Mouse (Mus musculus): ENCODE results near the gene Ano2.
A peak's percentile ranks its signal among the peaks of the same experiment; 100 is the strongest.

Gene Ano2

DNA sequence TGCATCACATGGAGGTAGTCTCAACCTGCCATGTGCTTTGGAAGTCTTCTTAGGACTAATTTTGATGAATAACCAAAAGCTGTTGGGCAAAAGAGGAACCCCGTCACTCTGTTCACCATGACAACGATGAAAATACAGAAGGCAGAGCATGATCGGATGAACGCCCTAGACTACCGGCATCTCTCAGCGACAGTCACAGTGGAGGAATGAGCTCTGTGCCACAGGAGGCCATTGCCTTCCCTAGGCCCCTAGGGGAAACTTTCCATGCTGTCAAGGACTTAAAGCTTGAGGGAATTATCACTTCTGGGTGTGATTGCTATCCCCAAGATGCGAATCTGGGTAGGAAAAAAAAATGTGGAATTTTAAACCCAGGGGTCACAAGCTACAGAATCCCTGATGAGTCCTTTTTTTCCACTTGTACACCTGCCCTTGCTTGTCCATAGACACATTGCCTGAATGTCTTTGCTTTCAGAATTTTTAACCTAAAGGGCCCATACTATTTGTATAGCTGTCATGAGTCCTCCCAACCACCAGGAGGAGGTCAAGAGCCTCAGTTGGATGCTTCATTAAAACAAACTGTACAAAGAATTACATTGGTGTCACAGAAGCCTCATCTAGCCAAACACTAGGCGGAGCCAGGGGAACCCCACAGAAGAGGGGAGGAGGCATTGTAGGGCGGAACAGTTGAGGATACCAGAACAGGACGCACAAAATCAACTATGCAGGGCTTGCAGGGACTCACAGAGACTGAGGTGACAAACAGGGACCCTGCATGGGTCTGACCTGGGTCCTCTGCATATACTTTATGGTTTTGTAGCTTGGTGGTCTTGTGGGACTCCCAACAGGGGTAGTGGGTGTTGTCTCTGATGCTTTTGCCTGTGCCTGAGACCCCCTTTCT lies 53.2 kb downstream of the Ano2 start:
- DNase-seq (ENCODE audit: inconsistent ontology term) = no peak

DNA sequence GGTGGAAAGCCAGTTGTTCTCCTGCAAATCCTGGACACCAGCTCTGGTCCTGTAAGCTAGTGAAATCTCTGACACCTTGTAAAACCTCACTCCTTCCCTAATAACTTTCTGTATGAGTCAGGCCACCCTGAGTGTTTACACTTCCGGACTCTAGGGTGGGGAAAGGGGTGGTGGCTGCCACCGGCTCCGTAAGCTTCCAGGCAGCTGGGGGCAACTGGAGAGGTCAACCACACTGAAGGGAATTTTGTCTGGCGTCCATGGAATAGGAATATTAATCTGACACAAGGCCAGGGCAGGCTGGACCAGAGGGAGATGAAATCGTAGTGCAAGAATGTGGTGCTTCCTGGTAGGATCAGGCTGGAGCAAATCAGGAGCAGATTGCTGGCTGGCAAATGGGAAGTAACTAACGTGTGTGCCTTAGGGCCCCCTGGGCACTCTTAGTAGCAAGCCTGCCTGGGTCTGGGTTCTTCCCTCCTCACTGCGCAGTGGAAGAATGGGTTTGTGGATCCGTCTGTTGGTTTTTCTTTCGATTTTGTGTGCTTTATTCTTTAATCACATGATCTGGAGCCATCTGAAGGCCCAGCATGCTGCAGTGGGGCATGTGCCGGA lies 57.2 kb downstream of the Ano2 start:
- DNase-seq (ENCODE audit: inconsistent ontology term) = peak; percentile 61

- DNase-seq (ENCODE audit: inconsistent ontology term) = no peak
These were observed 58.4 kb downstream of the Ano2 start for GRCm38 (mm10) chr6:125748646-125749045.

DNA sequence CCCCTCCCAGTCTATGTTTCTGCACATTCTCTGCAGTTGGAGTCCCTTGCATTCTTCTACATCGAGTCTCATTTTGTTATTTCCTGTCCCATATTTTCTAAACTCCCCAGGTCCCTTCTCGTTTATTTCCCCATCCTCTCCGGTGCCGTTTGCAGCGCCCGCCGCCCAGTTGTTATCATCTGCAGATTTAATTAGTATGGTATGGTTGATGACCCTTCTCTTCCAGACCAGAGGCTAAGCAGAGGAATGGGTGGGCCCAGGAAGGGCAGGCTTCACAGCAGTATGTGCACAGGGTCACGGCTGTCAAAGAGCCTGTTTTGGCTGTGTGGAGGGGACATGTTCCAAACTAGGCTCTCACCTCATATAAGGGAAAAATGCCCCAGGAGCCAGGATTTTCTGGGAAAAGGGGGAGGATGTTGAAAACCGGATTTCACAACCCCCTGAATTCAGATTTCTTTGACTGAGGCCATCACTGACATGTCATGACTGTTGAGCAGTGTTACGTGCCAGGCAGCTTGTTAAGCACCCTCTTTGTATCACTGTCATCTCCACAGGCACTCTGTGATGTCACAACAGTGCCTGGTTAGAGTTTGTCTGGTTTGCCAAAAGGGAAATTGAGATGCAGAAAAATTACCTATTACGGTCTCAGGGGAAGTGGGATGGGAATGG lies 72.8 kb downstream of the Ano2 start:
- DNase-seq (ENCODE audit: inconsistent ontology term) = no peak

GRCm38 (mm10) chr6:125773256-125773655 lies 83.0 kb downstream of the Ano2 start:
- DNase-seq (ENCODE audit: inconsistent ontology term) = no peak

DNA sequence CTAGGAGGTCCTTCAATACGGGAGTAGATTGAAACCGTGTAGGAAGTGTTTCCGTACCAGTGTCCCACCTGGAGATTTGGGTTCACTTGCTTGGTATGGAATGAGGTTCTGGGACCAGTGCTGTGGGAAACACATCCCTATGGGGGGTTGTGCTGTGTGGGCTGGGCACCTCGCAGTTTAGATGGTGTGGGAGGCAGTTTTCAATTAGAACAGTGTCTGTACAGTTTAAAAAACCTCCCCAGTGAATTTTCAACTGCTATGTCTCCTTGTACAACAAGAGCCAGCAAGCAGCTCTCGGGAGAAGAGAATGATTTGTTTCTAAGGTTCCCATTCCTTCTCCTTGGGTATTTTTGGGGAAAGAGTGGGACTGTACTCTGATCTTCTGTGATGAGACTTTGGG lies 86.1 kb downstream of the Ano2 start:
- no peak for DNase-seq (ENCODE audit: inconsistent ontology term)

DNA sequence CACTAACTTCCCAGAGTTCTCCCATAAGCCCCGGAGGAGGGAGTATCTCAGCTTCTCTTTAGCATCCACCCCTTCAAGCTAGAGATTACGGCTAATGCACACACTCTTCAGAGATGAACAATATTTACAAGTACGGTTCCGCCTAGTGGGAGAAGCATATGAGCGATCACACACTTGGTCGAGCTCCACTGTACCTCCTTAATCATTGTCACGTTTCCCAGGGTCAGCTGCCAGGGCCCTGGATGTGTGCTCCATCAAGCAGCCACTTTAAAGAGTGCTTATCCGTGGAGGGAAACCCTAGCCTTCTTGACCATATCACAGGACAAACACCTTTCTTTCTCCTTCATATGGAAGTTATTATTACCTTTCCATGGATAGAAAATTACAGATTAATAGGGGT lies 112.7 kb downstream of the Ano2 start:
- DNase-seq (ENCODE audit: inconsistent ontology term) = no peak

GRCm38 (mm10) chr6:125803364-125804011 lies 113.3 kb downstream of the Ano2 start:
- DNase-seq (ENCODE audit: inconsistent ontology term) = peak; percentile 8

DNA sequence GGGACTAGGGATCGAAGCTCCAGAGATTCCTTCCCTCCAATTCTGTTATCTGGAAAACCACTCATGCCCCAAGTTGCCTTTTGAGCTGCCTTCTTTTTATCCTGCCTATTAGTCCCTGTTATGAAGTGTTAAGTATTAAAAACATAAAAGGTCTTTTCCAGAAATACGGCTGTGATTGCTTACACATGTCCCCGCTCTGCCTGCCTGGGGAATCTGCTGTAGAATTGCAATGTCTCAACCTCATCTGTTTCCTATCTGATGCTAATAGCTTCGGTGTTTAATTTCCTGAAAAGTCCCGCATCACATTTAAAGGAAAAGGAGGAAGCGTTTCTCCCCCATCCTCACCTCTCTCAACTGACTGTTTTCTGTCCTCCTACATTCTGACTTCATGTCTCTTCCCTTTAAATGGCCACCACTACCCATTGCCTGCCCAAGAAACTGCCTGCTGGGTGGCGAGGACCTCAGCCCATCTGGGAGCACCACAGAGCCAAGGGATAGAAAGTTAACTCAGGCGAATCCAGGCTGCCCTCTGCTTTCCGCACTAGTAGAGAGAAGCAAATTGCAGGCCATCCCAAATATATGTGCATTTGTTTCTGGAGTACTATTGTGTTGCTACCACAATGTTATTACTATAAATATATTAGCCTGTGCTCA lies 118.9 kb downstream of the Ano2 start:
- no peak for DNase-seq (ENCODE audit: inconsistent ontology term)

- DNase-seq (ENCODE audit: inconsistent ontology term) = no peak
These were observed 121.2 kb downstream of the Ano2 start for GRCm38 (mm10) chr6:125811395-125811794.

GRCm38 (mm10) chr6:125838121-125838520 lies 147.9 kb downstream of the Ano2 start:
- peak; percentile 78 for DNase-seq (ENCODE audit: inconsistent ontology term)

DNA sequence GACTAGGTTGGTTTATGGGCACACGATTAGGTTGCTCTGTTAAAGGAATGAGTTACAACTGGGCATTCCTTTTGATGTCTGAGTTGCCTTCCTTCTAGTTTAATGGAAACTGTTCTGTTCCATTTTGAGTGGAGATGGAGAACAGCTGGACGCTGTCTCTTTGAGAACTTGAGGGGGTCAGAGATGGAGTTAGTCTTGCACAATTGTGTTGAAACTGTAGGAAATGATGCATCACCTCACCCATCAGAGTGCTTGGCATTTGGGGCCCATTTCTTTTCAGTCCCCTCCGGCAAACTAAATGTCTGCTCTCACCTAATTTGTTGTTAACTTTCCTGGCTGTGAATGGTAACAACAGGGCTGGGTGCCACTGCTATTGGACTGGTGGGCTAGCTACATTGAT lies 151.1 kb downstream of the Ano2 start:
- DNase-seq (ENCODE audit: inconsistent ontology term) = no peak

- DNase-seq (ENCODE audit: inconsistent ontology term) = no peak
These were observed 161.0 kb downstream of the Ano2 start for GRCm38 (mm10) chr6:125851196-125851595.

GRCm38 (mm10) chr6:125858294-125858693 lies 168.1 kb downstream of the Ano2 start:
- DNase-seq (ENCODE audit: inconsistent ontology term) = no peak

- peak; percentile 41 for DNase-seq (ENCODE audit: inconsistent ontology term)
These were observed 178.3 kb downstream of the Ano2 start for GRCm38 (mm10) chr6:125868516-125868915.

- peak; percentile 12 for DNase-seq (ENCODE audit: inconsistent ontology term)
These were observed 181.3 kb downstream of the Ano2 start for GRCm38 (mm10) chr6:125871482-125871881.

DNA sequence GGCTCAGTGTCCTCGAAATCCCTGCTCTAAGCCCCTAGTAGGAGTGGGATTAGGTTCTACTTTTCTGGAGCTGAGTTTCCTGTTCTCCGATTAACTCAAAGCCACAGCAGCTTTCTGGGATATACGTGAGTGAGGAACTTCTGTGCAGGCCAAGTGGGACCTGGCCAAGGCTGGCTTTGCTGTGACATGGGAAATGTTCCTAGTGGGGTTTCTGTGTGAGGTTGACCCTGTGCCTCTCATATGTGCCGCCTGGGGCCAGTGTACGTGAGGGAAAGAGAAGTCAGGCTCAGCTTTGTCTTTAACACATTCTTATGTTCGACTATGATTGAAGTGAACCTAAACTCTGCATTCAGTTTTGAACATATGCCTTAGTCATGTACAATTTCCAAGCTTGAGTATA lies 184.5 kb downstream of the Ano2 start:
- DNase-seq (ENCODE audit: inconsistent ontology term) = no peak

GRCm38 (mm10) chr6:125876884-125877283 lies 186.7 kb downstream of the Ano2 start:
- DNase-seq (ENCODE audit: inconsistent ontology term) = no peak

DNA sequence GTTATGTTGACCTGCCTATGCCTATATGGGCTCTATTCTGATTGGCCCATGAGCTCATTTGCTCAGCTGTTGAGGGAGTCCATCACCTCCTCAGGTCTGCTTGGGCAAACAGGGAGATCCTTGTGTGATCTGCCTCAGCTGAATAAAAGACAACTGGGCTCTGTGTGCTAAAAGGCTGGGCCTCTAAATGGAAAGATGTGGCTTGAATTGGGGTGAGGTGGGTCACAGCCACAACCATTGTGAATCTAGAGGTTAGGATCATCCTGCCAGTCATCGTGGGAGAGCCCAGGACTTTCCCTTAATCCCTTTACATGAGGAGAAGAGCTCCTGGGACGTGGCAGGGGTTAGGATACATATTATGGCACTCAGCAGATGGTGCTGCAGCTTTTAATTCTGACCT lies 188.5 kb downstream of the Ano2 start:
- DNase-seq (ENCODE audit: inconsistent ontology term) = no peak

GRCm38 (mm10) chr6:125879306-125879705 lies 189.1 kb downstream of the Ano2 start:
- no peak for DNase-seq (ENCODE audit: inconsistent ontology term)

DNA sequence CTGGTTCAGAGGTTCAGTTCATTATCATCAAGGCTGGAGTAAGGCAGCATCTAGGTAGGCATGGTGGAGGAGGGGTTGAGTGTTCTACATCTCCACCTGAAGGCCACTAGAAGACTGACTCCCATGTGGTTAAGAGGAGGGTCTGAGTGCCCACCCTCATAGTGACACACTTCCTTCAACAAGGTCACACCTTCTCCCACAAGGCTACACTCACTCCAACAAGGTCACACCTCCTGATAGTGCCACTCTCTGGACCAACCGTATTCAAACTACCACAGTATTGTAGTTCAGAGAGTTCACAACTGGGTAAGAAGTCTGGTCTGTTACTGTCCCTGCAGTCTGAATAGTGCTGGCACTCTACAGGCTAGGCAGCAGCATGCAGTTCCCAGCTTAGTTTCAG lies 198.4 kb downstream of the Ano2 start:
- DNase-seq (ENCODE audit: inconsistent ontology term) = no peak

DNA sequence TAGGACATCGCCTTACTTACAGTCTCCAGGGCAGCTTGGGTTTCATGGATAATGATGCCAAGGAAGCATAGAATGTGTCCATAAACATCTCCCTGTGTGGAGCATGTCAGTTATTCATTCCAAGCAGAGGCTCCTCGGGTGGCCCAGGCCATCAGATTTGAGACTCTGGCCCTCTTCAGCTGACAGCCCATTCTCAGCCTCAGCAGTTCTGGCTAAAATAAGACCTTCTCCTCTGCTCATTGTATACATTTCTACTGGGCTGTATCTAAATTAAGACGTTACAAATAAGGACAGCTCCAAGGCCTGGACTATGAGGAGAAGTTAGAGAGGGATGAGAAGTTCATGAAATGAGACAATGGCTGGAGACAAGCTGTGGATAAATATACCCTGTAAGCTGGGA lies 204.1 kb downstream of the Ano2 start:
- no peak for DNase-seq (ENCODE audit: inconsistent ontology term)

Data from Muller cell, postnatal 12 days (primary cell).